13 mouse cellular contexts compared by ENCODE assay signal in genomic region chr5:150519551-150519950, GRCm38 (mm10). TPM values are rescaled to one million over a fixed set of nuclear protein-coding genes. Genes with fewer than 3 reads are reported as not detected.
DNase-seq lines count a peak whose midpoint lies in the region; ATAC-seq and TF ChIP-seq lines count a peak whose summit lies in the region.
"Had no signal": no experiment of that assay in that cellular context is flagged by ENCODE, and none has a peak within 500 bp of the region (broad histone marks: within the 10 kb centered on the region; RNA-seq: fewer than 3 reads in every experiment).

No protein-coding gene starts in this region.

- peaks cover 6% of the 10 kb centered on the region; the same call in 1 of the 2 replicates for H3K4me1 ChIP-seq in forebrain, postnatal 0 days (ENCODE audit: insufficient read depth)
- peaks cover 11% of the 10 kb centered on the region for H3K4me1 ChIP-seq in forebrain, embryonic 15.5 days
- H3K4me1 ChIP-seq in midbrain, embryonic 14.5 days (ENCODE audit: control insufficient read depth, insufficient read depth, low read length), result 0 out of 2 replicates have a peak, but pooled peaks cover 2% of the 10 kb centered on the region
- peaks cover 13% of the 10 kb centered on the region for H3K4me1 ChIP-seq in midbrain, embryonic 13.5 days (replicated peaks)
- no peaks in the 10 kb centered on the region for H3K4me1 ChIP-seq in midbrain, embryonic 11.5 days (ENCODE audit: control insufficient read depth, insufficient read depth, low read length)

- TF ChIP-seq POLR2A in brain, embryonic 14.5 days (IDR thresholded peaks at IDR 0.05; ENCODE audit: borderline replicate concordance, extremely low read depth, insufficient read depth, insufficient read length, poor library complexity, severe bottlenecking), result no peak

- TF ChIP-seq CTCF in forebrain, postnatal 0 days (IDR thresholded peaks at IDR 0.05; ENCODE audit: low read depth), result 0 out of 2 replicates have a peak, but pooled peaks have one; percentile 15
- TF ChIP-seq CTCF in brain, embryonic 14.5 days (IDR thresholded peaks at IDR 0.05; ENCODE audit: borderline replicate concordance, extremely low read depth, insufficient read depth, insufficient read length), result no peak

- no peak overlapping the region for H3K9ac ChIP-seq in forebrain, postnatal 0 days
- H3K9ac ChIP-seq in forebrain, embryonic 15.5 days (replicated peaks), result no peak overlapping the region
- no peak overlapping the region for H3K9ac ChIP-seq in midbrain, embryonic 14.5 days (replicated peaks; ENCODE audit: low read length)
- no peak overlapping the region for H3K9ac ChIP-seq in midbrain, embryonic 13.5 days (replicated peaks)
- no peak overlapping the region for H3K9ac ChIP-seq in midbrain, embryonic 11.5 days (ENCODE audit: low read length)

- H3K4me2 ChIP-seq in forebrain, postnatal 0 days (ENCODE audit: low read depth), result no peak overlapping the region
- no peak overlapping the region for H3K4me2 ChIP-seq in forebrain, embryonic 15.5 days (replicated peaks)
- no peak overlapping the region for H3K4me2 ChIP-seq in midbrain, embryonic 14.5 days (ENCODE audit: low read length)
- no peak overlapping the region for H3K4me2 ChIP-seq in midbrain, embryonic 13.5 days (replicated peaks)
- H3K4me2 ChIP-seq in midbrain, embryonic 11.5 days, result no peak overlapping the region

- no peak overlapping the region for H3K27ac ChIP-seq in forebrain, postnatal 0 days (ENCODE audit: low read depth, low read length)
- H3K27ac ChIP-seq in forebrain, embryonic 15.5 days (replicated peaks), result no peak overlapping the region
- no peak overlapping the region for H3K27ac ChIP-seq in midbrain, embryonic 14.5 days (replicated peaks; ENCODE audit: low read depth, low read length)
- no peak overlapping the region for H3K27ac ChIP-seq in midbrain, embryonic 13.5 days
- no peak overlapping the region for H3K27ac ChIP-seq in midbrain, embryonic 11.5 days (ENCODE audit: low read depth, low read length)
- H3K27ac ChIP-seq: limb, embryonic 10.5 days had no signal

- DNase-seq in forebrain, postnatal 0 days, result no peak
- peak; percentile 18 for DNase-seq in midbrain, embryonic 14.5 days
- peak; percentile 25 for DNase-seq in brain, embryonic 14.5 days (ENCODE audit: low read depth)
- peak; percentile 32 for DNase-seq in retina, embryonic 14.5 days (ENCODE audit: low spot score)
- no peak for DNase-seq in midbrain, embryonic 11.5 days (ENCODE audit: low spot score, missing footprints)
- DNase-seq: gastrocnemius, postnatal 36 days; kidney, adult 18-20 months had no signal

- no peaks in the 10 kb centered on the region for H3K9me3 ChIP-seq in forebrain, postnatal 0 days (ENCODE audit: low read length)
- H3K9me3 ChIP-seq in forebrain, embryonic 15.5 days, result no peaks in the 10 kb centered on the region
- H3K9me3 ChIP-seq in midbrain, embryonic 14.5 days (ENCODE audit: control insufficient read depth, low read length), result no peaks in the 10 kb centered on the region
- H3K9me3 ChIP-seq in midbrain, embryonic 13.5 days, result no peaks in the 10 kb centered on the region
- no peaks in the 10 kb centered on the region for H3K9me3 ChIP-seq in midbrain, embryonic 11.5 days (ENCODE audit: control insufficient read depth, low read length)
- H3K9me3 ChIP-seq: limb, embryonic 10.5 days had no signal

- ATAC-seq in forebrain, postnatal 0 days, result no peak
- no peak for ATAC-seq in forebrain, embryonic 15.5 days (replicated peaks)
- ATAC-seq in midbrain, embryonic 14.5 days (ENCODE audit: low FRiP score, low TSS enrichment), result no peak
- no peak for ATAC-seq in midbrain, embryonic 13.5 days
- no peak for ATAC-seq in cerebellum, adult (ENCODE audit: insufficient number of reproducible peaks, low FRiP score, low TSS enrichment)
- ATAC-seq in midbrain, embryonic 11.5 days (ENCODE audit: low FRiP score), result no peak

- H3K36me3 ChIP-seq in forebrain, postnatal 0 days (ENCODE audit: insufficient read depth), result no peaks in the 10 kb centered on the region
- no peaks in the 10 kb centered on the region for H3K36me3 ChIP-seq in forebrain, embryonic 15.5 days
- no peaks in the 10 kb centered on the region for H3K36me3 ChIP-seq in midbrain, embryonic 14.5 days (ENCODE audit: control insufficient read depth, insufficient read depth, low read length)
- H3K36me3 ChIP-seq in midbrain, embryonic 13.5 days, result no peaks in the 10 kb centered on the region
- no peaks in the 10 kb centered on the region for H3K36me3 ChIP-seq in midbrain, embryonic 11.5 days (ENCODE audit: control insufficient read depth, insufficient read depth, low read length)

- no peak overlapping the region for H3K4me3 ChIP-seq in forebrain, postnatal 0 days (ENCODE audit: low read depth, low read length)
- H3K4me3 ChIP-seq in forebrain, embryonic 15.5 days, result no peak overlapping the region
- no peak overlapping the region for H3K4me3 ChIP-seq in midbrain, embryonic 14.5 days (replicated peaks; ENCODE audit: low read depth, low read length)
- no peak overlapping the region for H3K4me3 ChIP-seq in midbrain, embryonic 13.5 days (replicated peaks)
- H3K4me3 ChIP-seq in midbrain, embryonic 11.5 days (ENCODE audit: low read depth, low read length), result no peak overlapping the region
- H3K4me3 ChIP-seq: limb, embryonic 10.5 days had no signal

- H3K27me3 ChIP-seq in forebrain, postnatal 0 days (ENCODE audit: insufficient read depth, low read length), result no peaks in the 10 kb centered on the region
- no peaks in the 10 kb centered on the region for H3K27me3 ChIP-seq in forebrain, embryonic 15.5 days
- no peaks in the 10 kb centered on the region for H3K27me3 ChIP-seq in midbrain, embryonic 14.5 days (ENCODE audit: control insufficient read depth, insufficient read depth, low read length)
- no peaks in the 10 kb centered on the region for H3K27me3 ChIP-seq in midbrain, embryonic 13.5 days
- no peaks in the 10 kb centered on the region for H3K27me3 ChIP-seq in midbrain, embryonic 11.5 days (ENCODE audit: control insufficient read depth, insufficient read depth, low read length)

- 89% methylated on average over 1 of the region's 1 CpGs for WGBS in forebrain, postnatal 0 days
- 88% methylated on average over 1 of the region's 1 CpGs for WGBS in forebrain, embryonic 15.5 days
- 92% methylated on average over 1 of the region's 1 CpGs for WGBS in midbrain, embryonic 14.5 days
- 86% methylated on average over 1 of the region's 1 CpGs for WGBS in midbrain, embryonic 13.5 days
- 88% methylated on average over 1 of the region's 1 CpGs for WGBS in midbrain, embryonic 11.5 days

RNA-seq across cellular contexts. Expression of gene Zar1l, which starts 1.6 kb away (rescaled TPM):
- 0.43 TPM in 1 of 2 replicates, not detected in the other for total RNA-seq in forebrain, postnatal 0 days (2014; rRNA removed)
- polyA plus RNA-seq in forebrain, postnatal 0 days (2015; fragmentation: Nextera tagmentation; extraction: Ambion mirVana), result not detected in 2 replicates
- not detected in 2 replicates for polyA plus RNA-seq in forebrain, embryonic 15.5 days (2015; fragmentation: Nextera tagmentation; extraction: Ambion mirVana)
- polyA plus RNA-seq in midbrain, embryonic 14.5 days (2014; fragmentation: Nextera tagmentation; extraction: Ambion mirVana), result not detected in 2 replicates
- not detected in 2 replicates for polyA plus RNA-seq in midbrain, embryonic 13.5 days (2015; fragmentation: Nextera tagmentation; extraction: Ambion mirVana)
- polyA plus RNA-seq in brain, embryonic 14.5 days (2012; rRNA removed), result not detected in 2 replicates
- polyA plus RNA-seq in midbrain, embryonic 11.5 days (2014; fragmentation: Nextera tagmentation; extraction: Ambion mirVana), result not detected in 2 replicates
- total RNA-seq: ES-E14; gastrocnemius, postnatal 36 days had no signal
- polyA plus RNA-seq: limb, embryonic 10.5 days; spleen, adult 2 months had no signal

RNA-seq across cellular contexts. Expression of gene Brca2, which starts 2.9 kb away (rescaled TPM):
- 9.8 and 12.2 TPM in 2 replicates for total RNA-seq in forebrain, postnatal 0 days (2014; rRNA removed)
- 5.2 and 9.7 TPM in 2 replicates for polyA plus RNA-seq in forebrain, postnatal 0 days (2015; fragmentation: Nextera tagmentation; extraction: Ambion mirVana)
- 14.6 and 18.3 TPM in 2 replicates for polyA plus RNA-seq in forebrain, embryonic 15.5 days (2015; fragmentation: Nextera tagmentation; extraction: Ambion mirVana)
- 11.2 and 12.1 TPM in 2 replicates for polyA plus RNA-seq in midbrain, embryonic 14.5 days (2014; fragmentation: Nextera tagmentation; extraction: Ambion mirVana)
- polyA plus RNA-seq in midbrain, embryonic 13.5 days (2015; fragmentation: Nextera tagmentation; extraction: Ambion mirVana), result 17.4 and 18.0 TPM in 2 replicates
- 13.6 and 14.9 TPM in 2 replicates for polyA plus RNA-seq in brain, embryonic 14.5 days (2012; rRNA removed)
- 21.5 and 25.8 TPM in 2 replicates for polyA plus RNA-seq in midbrain, embryonic 11.5 days (2014; fragmentation: Nextera tagmentation; extraction: Ambion mirVana)

Comparison
In these comparisons a context has a peak if more than half of its experiments do, and no peak if none do; other contexts are left out.
1. DNase-seq: peak in midbrain, embryonic 14.5 days (single experiment), brain, embryonic 14.5 days (single experiment) and retina, embryonic 14.5 days (single experiment); none in forebrain, postnatal 0 days (single experiment) and midbrain, embryonic 11.5 days (single experiment).